Mouse (Mus musculus) midbrain, embryonic 10.5 days (tissue): ENCODE data around the gene Afg1l. TPM values are rescaled to one million over a fixed set of nuclear protein-coding genes. Genes with fewer than 3 reads are reported as not detected.

ENCODE experiments used
- DNase-seq: peaks from one replicate; pipeline ENCODE4 v3.0.0-alpha.2; 2017; ENCODE audit warnings: low spot score
- H3K27ac ChIP-seq: fragments of 300-500 bp; sonication (generic); replicated peaks from 2 replicates; pipeline ENCODE4 v1.5.1; 2016; ENCODE audit warnings: mild to moderate bottlenecking
- H3K27me3 ChIP-seq: fragments of 300-500 bp; sonication (generic); 2 replicates; pipeline ENCODE4 v1.6.1; 2016; ENCODE audit warnings: low read depth, mild to moderate bottlenecking; ENCODE audit not compliant: poor library complexity, severe bottlenecking
- H3K36me3 ChIP-seq: fragments of 300-500 bp; sonication (generic); 2 replicates; pipeline ENCODE4 v1.6.1; 2016; ENCODE audit warnings: mild to moderate bottlenecking, moderate library complexity
- H3K4me1 ChIP-seq: fragments of 300-500 bp; sonication (generic); 2 replicates; pipeline ENCODE4 v1.6.1; 2016
- H3K4me3 ChIP-seq: fragments of 300-500 bp; sonication (generic); 2 replicates; pipeline ENCODE4 v1.5.1; 2016; ENCODE audit warnings: mild to moderate bottlenecking, moderate library complexity
- H3K9me3 ChIP-seq: fragments of 300-500 bp; sonication (generic); replicated peaks from 2 replicates; pipeline ENCODE4 v1.6.1; 2016; ENCODE audit warnings: mild to moderate bottlenecking
- WGBS: fragments of 180-500 bp; shearing (Covaris S2); methylation state at CpG from one replicate; pipeline ENCODE4 v1.1.7; 2016; 5-methylcytosine and 5-hydroxymethylcytosine counted together
- polyA plus RNA-seq: library from polyadenylated mRNA; unstranded; fragments of >200 nt; fragmentation: Nextera tagmentation; extraction: Ambion mirVana; gene quantifications from 2 replicates; pipeline ENCODE4 v1.2.1, GENCODE M21; 2016

The Afg1l gene
- polyA plus RNA-seq, 1 experiment from 2014 or later: 4.4 TPM

- H3K4me3 ChIP-seq: no peak overlapping the region
- WGBS: 90% methylated on average over 5 of the region's 5 CpGs
- DNase-seq: no peak
- peaks cover 3% of the 10 kb centered on the region for H3K4me1 ChIP-seq
- no peaks in the 10 kb centered on the region for H3K9me3 ChIP-seq
- peaks cover 22% of the 10 kb centered on the region for H3K36me3 ChIP-seq
- H3K27me3 ChIP-seq: no peaks in the 10 kb centered on the region
- H3K27ac ChIP-seq: no peak overlapping the region
Observed at GRCm38 (mm10) chr10:42264195-42264594, 214.2 kb downstream of the Afg1l start.

DNA sequence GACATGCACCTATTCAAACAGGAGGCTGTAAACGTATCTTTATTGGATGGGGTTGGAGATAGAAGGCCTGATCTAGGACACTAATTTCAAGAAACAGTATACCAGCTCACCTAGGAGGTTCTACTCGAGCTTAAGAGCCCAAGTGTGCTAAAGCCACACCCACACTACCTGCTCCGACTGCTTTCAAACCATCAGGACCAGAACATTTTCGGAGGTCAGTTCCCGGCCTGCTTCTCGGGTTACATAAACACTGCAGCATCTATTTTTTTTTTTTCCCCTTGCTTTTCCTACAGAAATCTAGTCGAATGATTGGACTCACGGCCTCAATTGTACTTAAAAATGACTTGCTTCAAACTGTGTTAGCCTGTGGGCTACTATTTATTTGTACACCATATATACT, 214.7 kb downstream of the Afg1l start:
- no peaks in the 10 kb centered on the region for H3K9me3 ChIP-seq
- WGBS: 84% methylated on average over 8 of the region's 8 CpGs

More for the DNA sequence above, 214.7 kb downstream of the Afg1l start:
- no peaks in the 10 kb centered on the region for H3K27me3 ChIP-seq
- H3K27ac ChIP-seq: no peak overlapping the region
- peaks cover 21% of the 10 kb centered on the region for H3K36me3 ChIP-seq
- no peak overlapping the region for H3K4me3 ChIP-seq
- DNase-seq: no peak
- no peaks in the 10 kb centered on the region for H3K4me1 ChIP-seq

Other genes with a start within 250 kb of the Afg1l start
- gene Foxo3, start 201.8 kb downstream of the Afg1l start, polyA plus RNA-seq: 2.4 TPM in 2 replicates
- gene Snx3, start 23.5 kb upstream of the Afg1l start, polyA plus RNA-seq: 235 and 241 TPM in 2 replicates
- 25.3 and 26.3 TPM in 2 replicates for gene Nr2e1, start 105.1 kb upstream of the Afg1l start, polyA plus RNA-seq
- gene Ostm1, start 105.3 kb upstream of the Afg1l start, polyA plus RNA-seq: 22.8 and 26.7 TPM in 2 replicates